Mouse (Mus musculus) megakaryocyte-erythroid progenitor cell, adult 5-6 weeks (primary cell): ENCODE data around the gene Tm2d3. TPM values are rescaled to one million over a fixed set of nuclear protein-coding genes. Genes with fewer than 3 reads are reported as not detected.

Experiments
- ATAC-seq: replicated peaks from 2 replicates; pipeline ENCODE4 v1.8.0; 2016; ENCODE audit warnings: mild to moderate bottlenecking, inconsistent platforms; ENCODE audit not compliant: severe bottlenecking, poor library complexity, low FRiP score, low TSS enrichment
- total RNA-seq, 2 experiments: library from RNA; stranded (forward) in 1 of 2; stranded (reverse) in 1 of 2; fragments of 200-1000, 215-1000 nt in 1 of 2; fragments of >200 nt in 1 of 2; fragmentation: Nextera tagmentation in 1 of 2; gene quantifications; 2 replicates each; pipeline ENCODE4 v1.2.3; 2014 to 2017

Gene Tm2d3
- total RNA-seq, 2 experiments from 2014 or later, result 25.6 to 47.2 TPM

DNA sequence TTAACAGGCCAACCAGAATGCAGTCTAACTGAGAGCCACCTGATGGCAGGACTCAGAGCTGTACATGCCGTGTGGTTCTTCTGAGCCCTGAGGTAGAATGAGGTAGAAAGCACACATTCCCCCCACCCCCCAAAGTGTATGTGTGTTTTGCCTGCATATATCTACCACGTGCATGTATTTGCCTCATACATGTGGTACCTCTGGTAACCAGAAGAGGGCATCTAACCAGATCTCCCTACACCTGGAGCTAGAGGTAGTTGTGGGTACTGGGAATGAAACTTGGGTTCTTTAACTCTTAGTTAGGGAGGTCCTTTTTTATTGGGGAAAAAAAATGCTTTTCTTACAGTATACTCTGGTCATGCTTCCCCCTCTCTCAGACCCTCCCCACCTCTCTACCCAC lies 5.5 kb downstream of the Tm2d3 start:
- peak; percentile 61 for ATAC-seq

DNA sequence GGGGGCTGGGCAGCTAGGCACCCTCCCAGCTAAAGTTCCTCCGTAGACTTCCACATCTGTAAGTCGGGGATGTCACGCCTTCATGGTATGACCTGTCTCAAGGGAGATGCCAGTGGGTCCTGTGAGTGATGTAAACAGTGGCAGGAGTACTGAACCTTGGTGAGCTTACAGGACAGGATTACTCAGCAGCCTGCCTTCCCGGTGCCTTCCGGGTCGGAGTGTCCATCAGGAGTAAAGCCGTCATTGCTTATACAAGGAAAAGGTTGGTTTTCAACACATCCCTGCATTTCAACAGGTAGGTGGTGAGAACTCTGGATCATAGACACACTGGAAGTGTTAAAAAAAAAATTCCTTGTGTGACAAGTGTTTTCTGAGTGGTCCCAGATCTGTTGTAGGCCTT lies 11.1 kb downstream of the Tm2d3 start:
- ATAC-seq, result no peak

DNA sequence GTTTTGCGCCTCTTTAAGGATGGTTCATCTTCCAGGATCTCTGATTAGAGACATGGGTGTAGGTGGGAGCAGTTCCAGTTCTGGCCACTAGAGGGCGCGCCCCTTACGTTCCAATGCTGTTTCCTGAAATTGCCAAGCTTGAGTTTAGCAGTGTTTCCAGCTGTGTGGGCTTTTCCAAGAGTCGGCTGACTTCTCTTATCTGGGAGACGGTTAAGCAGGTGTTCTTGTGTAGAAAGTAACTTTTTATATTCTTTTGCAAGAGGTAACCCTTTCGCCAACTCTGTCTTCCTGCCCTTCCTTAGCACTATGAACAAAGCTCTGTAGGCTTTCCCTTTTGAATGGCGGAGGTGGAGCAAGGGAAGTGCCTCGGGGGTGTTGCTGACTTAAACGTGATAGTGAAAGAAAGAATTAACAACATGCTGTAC lies 13.9 kb downstream of the Tm2d3 start:
- ATAC-seq, result peak; percentile 85

DNA sequence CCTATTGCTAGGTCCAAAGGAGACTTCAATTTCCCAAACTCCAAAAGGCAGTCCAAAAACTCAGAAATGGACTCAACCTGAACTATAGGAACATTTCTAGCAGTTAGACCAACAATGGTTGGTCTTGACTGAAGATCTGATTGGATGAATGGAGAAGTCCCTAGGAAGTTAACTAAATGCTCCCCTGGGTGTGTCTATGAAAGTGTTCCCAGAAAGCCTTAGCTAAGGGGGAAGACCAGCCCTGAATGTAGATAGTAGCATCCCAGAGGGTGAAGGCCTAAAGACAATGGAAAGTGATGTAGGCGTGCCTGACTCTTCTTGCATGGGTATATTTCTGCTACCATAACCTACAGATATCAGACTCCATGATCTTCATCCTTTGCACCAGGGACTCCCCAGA lies 17.5 kb downstream of the Tm2d3 start:
- ATAC-seq, result no peak

DNA sequence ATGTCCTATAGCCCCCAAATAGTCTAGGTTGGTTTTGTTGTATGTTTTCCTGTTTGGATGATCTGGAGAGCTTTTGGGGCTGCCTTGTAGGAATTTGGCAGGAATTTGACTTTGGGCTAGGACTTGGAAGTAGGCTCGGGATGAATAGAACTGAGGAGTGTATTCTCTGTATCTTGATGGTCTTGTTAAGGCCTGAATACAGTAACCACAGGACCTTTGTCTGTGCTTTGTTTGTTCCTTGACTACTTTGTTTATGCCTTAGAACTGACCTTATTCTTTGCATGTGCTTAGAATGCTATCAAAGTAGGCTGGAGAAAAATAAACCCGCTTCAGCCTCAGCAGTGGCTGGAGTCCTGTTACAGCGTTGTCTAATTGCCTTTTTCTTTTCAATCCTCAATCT lies 19.3 kb downstream of the Tm2d3 start:
- no peak for ATAC-seq

DNA sequence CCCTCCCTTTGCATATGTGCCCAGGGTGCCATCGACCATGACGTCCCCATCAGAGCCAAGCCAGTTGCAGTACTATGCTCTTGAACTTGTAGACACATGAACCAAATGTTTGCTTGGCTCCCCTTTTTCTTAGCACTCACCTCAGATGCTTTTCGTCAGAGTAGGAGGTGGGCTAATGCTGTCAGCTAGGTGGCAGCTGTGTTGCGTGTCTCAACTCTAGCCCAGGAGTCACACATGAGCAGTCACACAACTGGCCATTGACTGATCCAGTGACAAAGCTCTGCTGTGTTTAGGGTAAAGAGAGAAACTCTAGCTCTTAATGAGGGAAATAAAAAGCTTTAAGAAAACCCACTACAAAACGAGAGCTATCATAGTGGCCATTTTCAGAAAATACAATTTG lies 22.8 kb downstream of the Tm2d3 start:
- ATAC-seq, result no peak

DNA sequence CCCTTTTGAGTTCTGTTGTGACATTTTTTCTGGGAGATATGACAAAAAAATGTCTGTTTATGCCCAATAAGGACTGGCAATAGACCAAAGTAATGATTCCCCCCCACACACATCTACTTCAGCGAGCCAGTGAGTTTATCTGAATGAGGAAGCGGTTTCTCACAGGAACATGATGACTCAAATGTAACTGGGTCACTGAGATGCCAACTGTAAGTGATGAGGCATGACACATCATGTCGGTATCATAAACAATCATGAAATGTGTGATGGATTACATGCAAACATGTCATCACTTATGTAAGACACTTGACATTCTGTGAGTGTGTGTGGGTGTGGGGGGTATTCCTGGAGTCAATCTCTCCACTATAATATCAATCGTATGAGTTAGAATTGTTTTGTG lies 23.3 kb downstream of the Tm2d3 start:
- no peak for ATAC-seq

DNA sequence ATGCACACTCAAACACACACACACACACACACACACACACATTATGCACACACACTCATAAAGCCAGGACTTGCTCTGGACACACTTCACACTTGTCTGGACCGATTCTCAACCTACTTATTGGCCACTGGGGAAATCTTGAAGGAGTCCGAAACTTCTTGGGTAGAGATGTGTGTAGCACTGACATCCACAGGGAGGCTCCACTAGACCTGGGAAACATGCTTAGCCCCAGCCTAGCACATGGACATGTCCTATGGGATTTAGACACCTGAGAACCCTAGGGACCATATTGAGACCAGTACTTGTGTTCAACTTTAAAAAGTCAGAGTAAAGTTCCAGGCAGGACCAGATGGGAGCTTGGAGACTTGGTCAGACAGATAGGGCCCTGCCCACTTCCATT lies 43.1 kb downstream of the Tm2d3 start:
- no peak for ATAC-seq

DNA sequence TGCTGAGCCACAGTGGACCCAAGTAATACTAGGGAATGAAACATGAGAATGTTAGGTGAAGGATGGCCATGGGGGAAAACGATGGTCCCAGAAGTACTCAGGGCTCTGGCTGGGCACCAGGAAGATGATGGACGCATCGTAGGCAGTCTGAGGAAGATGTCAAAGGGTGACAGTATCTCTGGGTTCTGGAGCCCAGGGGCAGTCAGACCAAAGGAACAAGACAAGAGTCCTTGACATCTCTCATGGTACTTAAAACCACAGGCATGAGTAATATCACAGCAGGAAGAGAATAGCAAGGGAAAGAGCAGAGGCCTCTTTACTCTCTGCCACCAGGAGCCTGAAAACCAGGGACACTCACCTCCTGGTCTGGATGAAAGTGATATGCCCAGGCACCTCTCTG lies 44.3 kb downstream of the Tm2d3 start:
- no peak for ATAC-seq

DNA sequence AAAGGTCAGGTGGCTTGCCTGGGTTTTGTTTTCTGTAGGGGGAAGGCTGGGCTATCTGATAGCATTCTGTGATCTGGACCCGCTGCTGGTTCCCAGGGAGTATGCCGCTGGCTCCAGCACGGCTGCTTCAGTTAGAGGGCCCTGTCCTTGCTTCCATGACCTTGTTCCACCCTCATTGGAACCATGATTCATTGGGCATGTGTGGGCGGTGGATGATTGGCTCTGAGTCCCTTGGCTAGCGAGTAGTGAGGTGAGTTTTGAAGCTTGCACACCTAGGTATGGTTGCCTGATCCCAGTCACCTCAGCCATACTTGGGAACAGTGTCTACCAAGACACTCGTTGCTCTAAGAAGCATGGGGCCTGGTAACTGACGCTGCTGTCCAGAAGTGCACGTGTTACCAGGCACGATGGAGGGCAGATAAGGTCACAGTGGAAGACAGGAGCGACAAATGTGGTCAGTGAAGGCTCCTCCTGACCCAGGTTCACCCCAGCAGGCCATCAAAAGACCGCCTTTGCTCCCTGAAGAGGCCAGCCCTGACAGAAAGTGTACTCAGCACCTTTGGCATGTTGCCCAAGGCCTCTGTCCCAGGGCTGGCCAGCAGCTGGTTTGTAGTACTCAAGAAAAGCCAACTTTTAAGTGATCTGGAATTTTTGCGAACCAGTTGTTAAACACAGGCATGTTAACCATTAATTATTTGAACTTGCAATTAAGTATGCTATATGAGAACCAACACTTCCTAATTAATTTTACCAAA lies 46.5 kb downstream of the Tm2d3 start:
- no peak for ATAC-seq

DNA sequence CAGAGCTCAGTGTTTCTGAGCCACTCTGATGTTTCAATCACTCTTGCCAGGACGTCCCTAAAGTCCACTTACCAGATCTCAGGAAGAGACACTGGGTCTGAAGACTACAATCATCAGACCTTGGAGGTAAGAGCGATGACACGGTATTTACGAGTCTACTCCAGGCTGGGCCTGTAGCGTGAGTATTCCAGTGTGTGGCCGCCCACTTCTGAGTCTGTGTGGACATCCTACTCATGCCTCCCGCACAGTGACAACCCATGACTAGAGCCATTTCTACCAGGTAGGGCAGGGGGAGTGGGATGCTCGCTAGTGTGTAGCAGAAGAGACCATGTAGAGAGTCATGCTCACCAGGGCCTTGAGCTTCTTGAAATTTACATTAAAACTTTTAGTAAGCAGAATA lies 51.9 kb downstream of the Tm2d3 start:
- ATAC-seq, result no peak

DNA sequence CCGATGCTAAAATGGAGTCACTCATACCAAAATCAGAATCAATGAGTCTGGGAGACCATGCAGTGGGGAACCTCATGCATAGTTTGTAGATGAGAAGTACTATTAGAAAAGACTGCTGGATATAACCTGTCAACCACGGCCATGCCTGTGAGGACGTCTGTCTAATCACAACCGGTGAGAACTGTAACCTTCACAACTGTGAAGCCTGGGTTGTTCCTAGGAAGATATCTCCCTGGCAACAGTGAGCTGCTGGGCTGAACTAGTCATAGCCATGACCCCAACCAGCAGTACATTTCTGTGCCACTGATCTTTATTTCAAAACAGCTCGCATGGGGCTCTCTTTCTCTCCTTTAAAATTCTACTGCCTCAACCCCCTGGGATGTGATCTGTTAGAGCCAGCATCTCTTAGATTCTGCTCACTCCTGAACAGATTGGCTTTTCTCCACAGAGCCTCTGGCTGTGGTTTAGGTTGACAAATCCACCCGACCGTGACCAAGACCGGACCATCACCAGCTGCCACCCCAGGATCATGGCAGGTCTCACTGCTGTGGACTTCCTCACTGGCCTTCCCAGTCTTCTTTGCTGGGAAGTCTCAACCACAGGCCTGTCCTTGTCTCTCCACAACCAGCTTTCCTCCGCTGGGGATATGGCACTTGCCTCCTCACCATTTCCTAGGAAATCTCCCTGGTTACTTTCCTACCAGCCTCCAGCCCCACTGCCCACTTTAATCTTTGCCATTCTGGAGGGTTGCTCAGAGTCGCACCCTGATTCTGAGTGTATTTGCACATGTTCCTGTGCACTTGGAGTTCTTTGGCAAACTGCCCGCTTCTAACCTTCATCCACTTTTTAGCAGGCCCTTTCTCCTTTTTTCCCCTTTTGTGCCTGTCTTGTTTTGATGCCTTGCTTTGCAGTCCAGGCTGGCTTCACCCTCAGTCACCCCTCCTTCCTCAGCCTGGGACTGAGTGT lies 57.3 kb downstream of the Tm2d3 start:
- ATAC-seq, result no peak

Other genes with a start within 250 kb of the Tm2d3 start
- gene Tjp1, start 163.4 kb upstream of the Tm2d3 start, total RNA-seq (2014; fragmentation: Nextera tagmentation), result 14.2 and 18.5 TPM in 2 replicates
- gene Tjp1, start 163.4 kb upstream of the Tm2d3 start, total RNA-seq (2017), result 16.9 and 17.0 TPM in 2 replicates
- gene Tarsl2, start 46.3 kb upstream of the Tm2d3 start, total RNA-seq (2014; fragmentation: Nextera tagmentation), result 36.0 and 45.4 TPM in 2 replicates
- 58.1 and 73.2 TPM in 2 replicates for gene Tarsl2, start 46.3 kb upstream of the Tm2d3 start, total RNA-seq (2017)
- 0.26 TPM in 1 of 2 replicates, not detected in the other for gene Pcsk6, start 170.6 kb downstream of the Tm2d3 start, total RNA-seq (2014; fragmentation: Nextera tagmentation)
- 0.38 TPM in 1 of 2 replicates, not detected in the other for gene Pcsk6, start 170.6 kb downstream of the Tm2d3 start, total RNA-seq (2017)